Comparison of ENCODE assay signal across 15 mouse cellular contexts in genomic region chr14:58939086-58939485, GRCm38 (mm10).
DNase-seq lines count a peak whose midpoint lies in the region; ATAC-seq and TF ChIP-seq lines count a peak whose summit lies in the region.
"Had no signal": no experiment of that assay in that cellular context is flagged by ENCODE, and none has a peak within 500 bp of the region (broad histone marks: within the 10 kb centered on the region; RNA-seq: fewer than 3 reads in every experiment).

No protein-coding gene starts in this region.

- no peaks in the 10 kb centered on the region for H3K4me1 ChIP-seq in hindbrain, postnatal 0 days (ENCODE audit: insufficient read depth, low read length)
- 0 out of 2 replicates have a peak, but pooled peaks cover 4% of the 10 kb centered on the region for H3K4me1 ChIP-seq in hindbrain, embryonic 14.5 days (replicated peaks; ENCODE audit: control insufficient read depth, insufficient read depth, low read length)
- H3K4me1 ChIP-seq: megakaryocyte, embryonic 14.5 days had no signal

- no peak overlapping the region for H3K4me2 ChIP-seq in hindbrain, postnatal 0 days (ENCODE audit: low read depth, low read length)
- no peak overlapping the region for H3K4me2 ChIP-seq in hindbrain, embryonic 14.5 days (replicated peaks)
- H3K4me2 ChIP-seq: lung, embryonic 14.5 days had no signal

- no peaks in the 10 kb centered on the region for H3K36me3 ChIP-seq in hindbrain, postnatal 0 days (ENCODE audit: insufficient read depth, low read length)
- H3K36me3 ChIP-seq in hindbrain, embryonic 14.5 days (replicated peaks; ENCODE audit: control insufficient read depth, insufficient read depth), result no peaks in the 10 kb centered on the region

- no peaks in the 10 kb centered on the region for H3K9me3 ChIP-seq in hindbrain, postnatal 0 days (ENCODE audit: low read length)
- no peaks in the 10 kb centered on the region for H3K9me3 ChIP-seq in hindbrain, embryonic 14.5 days (ENCODE audit: control insufficient read depth, low read length)

- no peak for TF ChIP-seq CTCF in hindbrain, postnatal 0 days (IDR thresholded peaks at IDR 0.05; ENCODE audit: low read depth)

- no peak overlapping the region for H3K9ac ChIP-seq in hindbrain, postnatal 0 days (replicated peaks; ENCODE audit: low read length)
- H3K9ac ChIP-seq in hindbrain, embryonic 14.5 days, result no peak overlapping the region
- H3K9ac ChIP-seq: lung, embryonic 14.5 days had no signal

- H3K27me3 ChIP-seq in hindbrain, postnatal 0 days (ENCODE audit: insufficient read depth, low read length), result no peaks in the 10 kb centered on the region
- no peaks in the 10 kb centered on the region for H3K27me3 ChIP-seq in hindbrain, embryonic 14.5 days (ENCODE audit: control insufficient read depth, insufficient read depth, low read length)
- H3K27me3 ChIP-seq: megakaryocyte, embryonic 14.5 days had no signal

- WGBS in hindbrain, postnatal 0 days, result 68% methylated on average over 1 of the region's 1 CpGs
- 75% methylated on average over 1 of the region's 1 CpGs for WGBS in hindbrain, embryonic 14.5 days

- H3K4me3 ChIP-seq in hindbrain, postnatal 0 days (ENCODE audit: low read length), result no peak overlapping the region
- no peak overlapping the region for H3K4me3 ChIP-seq in hindbrain, embryonic 14.5 days (replicated peaks; ENCODE audit: low read length)
- H3K4me3 ChIP-seq: megakaryocyte, embryonic 14.5 days had no signal

- no peak for ATAC-seq in hindbrain, postnatal 0 days
- ATAC-seq in hindbrain, embryonic 14.5 days (ENCODE audit: low FRiP score), result no peak
- ATAC-seq: activated CD4-positive, CD25-positive, alpha-beta regulatory T cell, adult 4 months had no signal

- peak; percentile 51 for DNase-seq in adrenal gland, adult 2 months
- DNase-seq in adrenal gland, adult 18-20 months (ENCODE audit: low spot score in 2 of 2), result no peak
- DNase-seq in hindbrain, postnatal 0 days (ENCODE audit: low spot score), result peak; percentile 8
- no peak for DNase-seq in hindbrain, embryonic 14.5 days (ENCODE audit: low spot score)
- peak; percentile 87 for DNase-seq in cerebellum, adult 11 months
- peak; percentile 87 to 89 for DNase-seq in cerebellum, postnatal 25 days
- no peak for DNase-seq in kidney, adult 8-10 months
- DNase-seq in lung, postnatal 10 days, result no peak
- DNase-seq: gastrocnemius, postnatal 25 days; kidney, adult 18-20 months; lung, embryonic 14.5 days; right cerebral cortex, postnatal 14 days; thymus, postnatal 4 days had no signal

- no peak overlapping the region for H3K27ac ChIP-seq in hindbrain, postnatal 0 days
- H3K27ac ChIP-seq in hindbrain, embryonic 14.5 days, result no peak overlapping the region

Comparison
In these comparisons a context has a peak if more than half of its experiments do, and no peak if none do; other contexts are left out.
1. DNase-seq: peak in adrenal gland, adult 2 months (single experiment), hindbrain, postnatal 0 days (single experiment), cerebellum, adult 11 months (single experiment) and cerebellum, postnatal 25 days (2 of 2); none in adrenal gland, adult 18-20 months (0 of 2), hindbrain, embryonic 14.5 days (single experiment), kidney, adult 8-10 months (0 of 2) and lung, postnatal 10 days (single experiment).